Mouse (Mus musculus): ENCODE measurements around the gene Tubb5.

The Tubb5 gene

DNA sequence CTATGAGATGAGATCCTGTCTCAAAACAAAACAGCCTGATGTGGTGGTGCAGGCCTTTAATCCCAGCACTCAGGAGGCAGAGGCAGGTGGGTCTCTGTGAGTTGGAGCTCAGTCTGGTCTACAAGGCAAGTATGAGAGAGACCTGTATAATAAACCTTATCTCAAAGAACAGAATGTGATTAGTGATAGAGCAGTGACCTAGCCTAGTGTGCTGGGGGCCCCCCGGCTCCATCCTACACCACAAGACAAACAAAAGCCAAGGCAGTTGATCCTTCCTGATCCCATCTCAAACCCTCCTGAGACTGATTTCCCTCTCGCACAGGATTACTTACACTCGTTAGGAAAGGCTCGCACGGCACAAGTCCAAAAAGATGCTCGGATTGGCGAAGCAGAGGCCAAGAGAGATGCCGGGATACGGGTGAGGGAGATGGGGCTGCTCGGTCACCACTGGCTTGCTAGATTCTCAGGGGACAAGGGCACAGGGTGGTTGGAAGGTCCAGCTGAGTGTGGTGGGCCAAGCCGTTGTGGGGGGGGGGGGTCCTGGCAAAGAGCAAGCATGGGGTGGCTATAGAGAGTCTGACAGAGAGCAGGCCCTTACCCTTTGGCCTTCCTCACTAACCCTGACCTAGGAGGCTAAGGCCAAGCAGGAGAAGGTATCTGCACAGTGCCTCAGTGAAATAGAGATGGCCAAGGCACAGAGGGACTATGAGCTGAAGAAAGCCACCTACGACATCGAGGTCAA is 12.8 kb downstream of the Tubb5 start:
- no peak for DNase-seq (ENCODE audit: low spot score in 2 of 2)

DNA sequence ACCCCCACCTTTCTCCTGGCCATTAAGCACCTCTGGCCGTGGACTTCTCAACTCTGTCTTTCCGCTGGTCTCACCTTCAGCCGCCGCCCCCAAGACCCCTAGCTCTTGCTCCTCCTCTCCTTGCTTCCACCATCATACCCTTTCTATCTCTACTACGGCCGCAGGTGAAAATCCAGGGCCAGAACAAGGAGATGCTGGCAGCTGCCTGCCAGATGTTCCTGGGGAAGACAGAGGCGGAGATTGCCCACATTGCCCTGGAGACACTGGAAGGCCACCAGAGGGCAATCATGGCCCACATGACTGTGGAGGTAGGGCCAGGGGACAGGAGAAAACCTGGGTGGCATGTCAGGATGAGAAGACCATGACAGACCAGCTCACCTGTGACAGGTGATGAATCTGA is 13.7 kb downstream of the Tubb5 start:
- DNase-seq (ENCODE audit: low spot score in 2 of 2), result no peak

DNA sequence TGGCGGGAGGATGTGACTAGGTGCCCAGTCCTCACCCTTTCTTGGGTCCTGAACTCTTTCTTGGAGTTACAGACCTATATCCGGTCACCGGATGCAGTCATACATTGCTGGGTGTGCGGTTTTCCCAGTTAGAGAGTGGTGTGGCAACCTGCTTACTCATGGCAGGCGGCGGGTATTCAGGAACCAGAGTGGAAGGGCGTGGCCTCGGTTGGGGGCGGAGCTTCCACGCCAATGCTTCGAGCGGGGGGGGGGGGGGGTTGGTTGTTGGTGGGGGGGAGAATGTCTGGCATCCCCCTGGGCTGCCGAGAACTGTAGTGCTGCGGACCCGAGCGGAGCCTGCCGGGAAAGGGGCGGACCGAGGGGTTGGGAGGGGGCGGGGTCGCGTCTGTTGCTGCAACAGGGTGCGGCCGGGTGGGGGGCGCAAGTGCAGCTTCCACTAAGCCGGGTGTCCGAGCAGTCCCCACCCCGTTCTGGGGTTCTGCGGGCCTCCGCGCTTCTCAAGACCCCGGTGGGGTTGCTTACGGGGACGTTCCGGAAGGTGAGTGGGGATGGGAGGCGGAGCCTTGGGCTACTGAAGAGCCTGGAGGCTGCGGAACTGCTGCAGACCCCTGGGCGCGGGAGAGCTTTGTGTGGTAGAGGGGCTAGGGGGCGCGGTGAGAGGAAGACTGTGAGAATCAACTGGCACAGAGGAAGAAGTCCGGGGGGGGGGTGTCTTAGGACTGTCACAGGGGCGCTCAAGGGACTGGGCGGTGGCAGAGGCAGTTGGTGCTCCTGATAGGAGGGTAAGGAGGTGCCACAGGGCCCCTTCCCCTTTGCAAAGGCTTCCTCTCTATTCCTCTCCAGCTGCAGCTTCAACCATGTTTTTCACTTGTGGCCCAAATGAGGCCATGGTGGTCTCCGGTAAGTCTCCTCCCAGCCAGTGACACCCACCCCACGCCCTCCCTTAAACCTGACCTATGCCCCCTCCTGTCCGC is 14.9 kb downstream of the Tubb5 start, which contains the start of gene Flot1:
Flot1 (plus strand) TSS at position 267 of the 974 bp plus-strand sequence.
- DNase-seq (ENCODE audit: low spot score in 2 of 2), result peak; percentile 81 to 89

DNA sequence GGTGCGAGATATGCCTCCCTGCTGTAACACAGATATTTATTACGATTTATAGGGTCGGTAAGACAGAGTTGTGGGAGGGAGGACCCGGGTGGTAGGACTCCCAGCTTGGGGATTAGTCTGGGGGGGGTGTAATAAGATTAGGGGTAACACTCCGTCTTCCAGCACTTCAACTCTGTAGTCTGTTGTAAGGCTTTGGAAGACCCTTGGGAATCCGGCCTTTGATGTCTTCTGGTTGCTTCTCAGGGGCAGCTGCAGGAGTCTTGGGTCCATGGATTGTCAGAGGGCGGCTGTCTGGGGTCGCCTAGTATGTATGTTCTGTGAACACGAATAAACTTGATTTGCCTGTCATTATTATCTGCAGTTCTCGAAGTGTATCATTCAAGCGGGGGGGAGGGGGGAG is 15.5 kb downstream of the Tubb5 start:
- no peak for DNase-seq (ENCODE audit: low spot score in 2 of 2)

DNA sequence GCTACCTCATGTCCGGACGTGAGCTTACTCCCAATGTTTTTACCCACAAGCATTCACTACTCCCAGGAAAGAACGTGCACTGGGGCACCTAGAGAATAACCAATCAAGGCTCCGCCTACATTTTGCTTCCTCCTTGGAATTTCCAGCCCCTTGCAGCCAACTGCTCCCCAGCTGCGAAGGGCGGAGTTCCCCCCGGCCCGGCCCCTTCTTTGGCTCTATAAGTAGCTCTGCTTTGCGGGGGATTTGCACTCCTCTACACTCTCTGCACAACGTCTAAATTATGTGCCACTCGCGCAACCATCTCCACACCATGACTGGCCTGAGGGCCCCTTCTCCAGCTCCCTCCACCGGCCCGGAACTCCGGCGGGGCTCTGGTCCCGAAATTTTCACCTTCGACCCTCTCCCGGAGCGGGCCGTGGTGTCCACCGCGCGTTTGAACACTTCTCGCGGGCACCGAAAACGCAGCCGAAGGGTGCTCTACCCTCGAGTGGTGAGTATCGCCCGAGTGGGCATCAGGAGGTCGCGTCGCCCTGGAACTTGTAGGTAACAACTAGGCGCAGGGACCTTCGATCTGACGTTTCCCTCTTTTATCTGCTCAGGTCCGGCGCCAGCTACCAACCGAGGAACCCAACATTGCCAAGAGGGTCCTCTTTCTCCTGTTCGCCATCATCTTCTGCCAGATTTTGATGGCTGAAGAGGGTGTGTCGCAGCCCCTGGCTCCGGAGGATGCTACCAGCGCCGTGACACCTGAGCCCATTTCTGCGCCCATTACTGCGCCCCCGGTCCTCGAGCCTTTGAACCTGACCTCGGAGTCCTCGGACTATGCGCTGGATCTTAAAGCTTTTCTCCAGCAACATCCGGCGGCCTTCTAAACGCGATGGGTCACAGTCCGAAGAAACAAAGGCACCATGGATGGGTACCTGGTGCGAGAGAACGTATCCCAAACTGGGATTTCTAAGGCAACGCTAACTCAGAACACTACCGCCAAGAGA is 16.4 kb downstream of the Tubb5 start, which contains the start of gene Ier3:
Ier3 (plus strand) TSS at position 246 of the 992 bp plus-strand sequence.
- peak; percentile 89 to 90 for DNase-seq (ENCODE audit: low spot score in 2 of 2)

DNA sequence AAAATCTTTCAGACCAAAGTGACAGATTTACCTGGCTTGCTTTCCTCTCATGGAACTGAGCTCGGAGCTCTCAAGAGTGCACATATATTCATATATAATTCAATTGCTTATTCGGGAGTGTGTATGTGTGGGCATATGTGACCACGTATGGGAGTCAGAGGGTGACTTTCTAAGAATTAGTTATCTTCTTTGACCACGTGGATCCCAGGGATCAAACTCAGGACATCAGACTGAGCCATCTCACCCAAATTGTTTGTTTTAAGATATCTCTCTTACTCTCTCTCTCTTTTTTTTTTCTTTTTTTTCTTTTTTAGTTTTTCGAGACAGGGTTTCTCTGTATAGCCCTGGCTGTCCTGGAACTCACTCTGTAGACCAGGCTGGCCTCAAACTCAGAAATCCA is 18.0 kb downstream of the Tubb5 start:
- DNase-seq (ENCODE audit: low spot score in 2 of 2), result no peak

DNA sequence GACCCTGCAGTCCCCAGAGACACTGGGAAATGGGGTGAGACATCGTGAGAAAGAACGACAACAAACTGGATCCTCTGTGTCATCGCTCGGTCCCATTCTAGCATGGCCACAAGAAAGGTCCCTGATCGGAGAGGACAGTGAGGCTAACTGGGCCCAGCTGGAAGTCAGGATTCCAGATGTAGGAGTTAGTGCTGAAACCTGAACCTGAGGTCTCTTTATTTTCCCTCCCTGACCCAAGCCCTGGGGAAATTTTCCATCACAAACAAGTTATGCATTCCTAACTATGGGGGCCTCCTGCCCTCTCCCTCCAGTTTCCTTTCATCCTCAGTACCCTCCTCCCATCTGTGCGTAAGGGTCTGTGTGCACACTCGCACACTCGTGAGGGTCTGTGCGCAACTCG is 20.9 kb downstream of the Tubb5 start:
- no peak for DNase-seq (ENCODE audit: low spot score in 2 of 2)

DNA sequence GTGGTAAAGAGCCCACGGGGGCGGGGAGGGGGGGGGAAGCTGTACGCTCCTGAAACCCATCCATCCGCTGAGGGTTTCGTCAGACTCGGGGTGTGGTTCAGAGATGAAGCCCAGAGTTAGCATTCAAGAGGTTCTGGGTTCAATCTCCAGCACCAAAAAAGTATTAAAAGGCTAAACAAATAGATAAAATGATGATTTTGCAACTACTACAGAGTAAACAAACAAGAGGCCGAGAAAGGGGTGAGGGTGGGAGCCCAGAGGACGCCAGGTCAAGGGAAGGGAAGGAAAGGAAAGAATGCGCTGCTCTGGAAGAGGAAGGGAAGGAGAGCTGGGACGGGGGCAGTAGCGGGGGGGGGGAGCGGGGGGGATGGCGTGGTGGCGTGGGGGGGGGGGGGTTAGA is 21.4 kb downstream of the Tubb5 start:
- DNase-seq (ENCODE audit: low spot score in 2 of 2), result no peak

DNA sequence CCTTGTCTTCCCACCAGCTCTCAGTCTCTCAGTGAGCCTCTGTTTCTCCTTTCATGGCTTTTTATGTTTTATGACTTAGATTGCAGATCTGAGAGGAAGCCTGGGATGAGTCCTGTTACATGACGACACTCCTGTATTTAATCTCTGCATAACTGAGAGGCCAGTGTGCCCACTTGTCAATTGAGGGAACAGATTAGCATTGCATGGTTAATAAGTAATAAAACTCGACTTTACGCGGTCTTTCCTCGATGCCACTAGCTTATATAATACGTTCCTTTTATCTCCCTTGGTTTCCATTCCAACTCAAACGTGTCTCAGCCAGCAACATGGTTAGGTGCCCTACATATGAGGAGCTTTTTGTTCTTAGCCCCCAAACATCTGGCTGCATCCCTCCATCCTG is 22.3 kb downstream of the Tubb5 start:
- no peak for DNase-seq (ENCODE audit: low spot score in 2 of 2)

DNA sequence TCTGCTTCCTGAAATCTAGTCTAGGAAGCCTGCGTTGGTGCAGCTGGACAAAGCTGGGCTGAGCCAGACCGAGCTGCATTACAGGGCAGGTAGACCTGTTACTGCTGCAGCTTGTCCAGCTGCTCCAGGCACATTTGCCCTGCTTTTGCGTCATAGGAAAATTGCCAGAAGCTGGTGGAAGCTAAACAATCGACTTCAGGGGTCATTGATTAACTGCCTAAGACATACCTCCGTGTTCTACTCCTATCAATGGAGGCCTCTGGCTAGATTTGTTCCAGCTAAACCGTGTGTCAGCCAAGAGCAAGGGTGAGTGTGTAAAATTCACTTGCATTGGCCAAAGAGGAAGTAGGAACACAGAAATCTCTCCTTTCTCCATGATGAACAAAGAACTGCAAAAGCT is 23.4 kb downstream of the Tubb5 start:
- no peak for DNase-seq (ENCODE audit: low spot score in 2 of 2)

DNA sequence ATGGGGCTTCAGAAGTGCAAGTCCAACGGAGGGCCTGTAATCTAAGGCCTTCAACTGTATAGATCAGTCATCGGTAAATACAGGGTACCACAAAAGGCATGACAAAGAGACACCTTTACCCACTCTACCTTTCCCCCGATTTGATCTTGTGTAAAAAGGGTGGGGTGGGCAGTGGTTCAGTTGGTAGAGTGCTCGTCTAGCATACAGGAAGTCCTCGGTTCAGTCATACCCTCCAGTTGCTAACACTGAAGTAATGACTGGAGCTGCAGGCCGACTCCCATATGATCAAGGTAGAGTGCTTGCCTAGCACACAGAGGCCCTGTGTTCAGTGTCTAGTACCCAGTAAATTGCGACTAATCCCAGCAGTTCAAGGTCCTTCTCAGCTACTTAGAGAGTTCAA is 24.5 kb downstream of the Tubb5 start:
- DNase-seq (ENCODE audit: low spot score in 2 of 2), result no peak

DNA sequence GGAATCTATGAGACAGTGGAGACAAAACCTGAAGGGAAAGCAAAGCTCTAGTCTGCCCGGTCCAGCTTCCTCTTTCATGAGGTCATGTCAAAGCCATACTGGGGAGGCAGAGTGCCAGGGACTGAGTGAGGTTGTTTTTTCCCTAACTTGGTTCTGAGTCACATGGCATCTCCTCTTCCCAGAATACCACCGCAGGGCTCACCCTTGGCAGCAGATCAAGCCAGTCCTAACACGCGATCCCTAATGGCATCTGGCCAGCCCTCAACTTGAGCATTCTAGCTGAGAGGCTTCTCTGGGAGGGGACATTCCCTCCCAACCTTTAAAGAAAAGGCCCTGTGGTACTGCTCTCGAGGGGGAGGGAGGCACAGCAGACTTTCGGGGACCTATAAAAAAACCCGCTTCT is 24.9 kb downstream of the Tubb5 start:
- peak; percentile 89 to 94 for DNase-seq (ENCODE audit: low spot score in 2 of 2)

DNA sequence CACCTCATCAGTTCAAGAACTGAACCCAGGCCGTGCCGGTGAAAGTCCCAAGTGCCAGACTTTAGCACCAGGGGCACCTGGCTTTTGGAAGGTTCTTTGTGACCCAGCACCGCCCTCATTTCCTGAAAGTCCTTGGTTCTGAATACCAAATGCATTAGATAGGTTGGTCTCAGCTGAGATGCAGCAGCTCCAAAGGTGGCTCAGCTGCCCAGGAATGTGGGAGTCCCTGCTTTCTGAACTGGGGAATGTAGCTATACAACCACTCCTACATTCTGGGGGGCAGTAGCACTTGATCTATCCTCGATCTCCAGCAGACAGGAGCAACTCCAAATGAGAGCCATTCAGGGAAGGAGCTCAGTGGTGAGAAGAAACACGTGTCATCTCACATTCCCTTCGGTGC is 25.4 kb downstream of the Tubb5 start:
- DNase-seq (ENCODE audit: low spot score in 2 of 2), result no peak

DNA sequence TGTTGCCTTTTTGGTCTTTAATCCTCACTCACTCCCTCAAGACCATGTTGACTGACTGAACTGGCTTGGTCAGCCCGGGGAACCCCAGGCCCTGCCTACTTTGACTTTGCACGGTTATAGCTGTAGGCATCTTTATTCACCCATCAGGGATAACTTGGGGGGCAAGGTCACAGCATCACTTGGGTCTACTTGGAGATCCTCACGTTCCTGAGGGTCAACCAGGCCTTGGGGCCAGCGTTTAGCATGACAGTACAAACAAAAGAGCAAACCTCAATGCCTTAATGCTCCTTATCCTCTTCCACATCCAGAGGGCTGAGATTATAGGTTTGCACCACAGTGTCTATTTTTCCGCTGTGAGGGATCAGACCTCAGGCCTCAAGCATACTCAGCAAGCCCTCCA is 25.8 kb downstream of the Tubb5 start:
- no peak for DNase-seq (ENCODE audit: low spot score in 2 of 2)

DNA sequence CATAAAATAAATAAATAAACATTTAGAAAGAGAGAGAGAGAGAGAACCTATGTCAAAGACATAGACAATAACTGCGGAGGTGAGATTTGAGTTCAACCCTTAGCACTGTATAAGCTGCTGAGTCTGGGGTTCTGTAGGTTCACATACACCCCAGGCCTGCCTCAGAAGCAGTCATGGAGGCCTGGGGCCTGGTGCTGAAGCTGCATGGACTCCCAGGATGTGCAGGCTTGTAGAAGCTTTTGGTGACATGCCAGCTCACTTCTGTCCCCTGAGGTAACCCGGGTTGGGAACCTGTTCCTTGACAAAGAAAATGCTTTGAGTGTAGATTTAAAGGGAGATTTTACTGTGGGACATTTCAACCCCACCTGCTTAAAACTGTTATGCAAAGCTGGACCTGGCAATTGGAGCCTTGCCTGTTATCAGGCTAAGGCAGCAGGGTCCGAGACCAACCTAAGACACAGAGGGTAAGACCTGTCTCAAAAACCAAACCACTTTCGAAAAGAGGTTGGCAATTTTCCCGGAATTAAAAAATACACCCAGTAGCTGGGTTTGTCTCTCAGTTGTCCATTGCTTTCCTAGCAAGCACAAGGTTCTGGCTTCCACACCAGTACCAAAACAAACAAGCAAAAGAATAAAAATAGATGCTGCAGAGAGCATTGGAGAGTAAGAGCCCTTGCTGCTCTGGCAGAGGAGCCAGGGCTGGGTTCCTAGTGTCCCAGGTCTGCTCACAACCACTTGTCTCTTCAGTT is 27.0 kb downstream of the Tubb5 start:
- no peak for DNase-seq (ENCODE audit: low spot score in 2 of 2)

DNA sequence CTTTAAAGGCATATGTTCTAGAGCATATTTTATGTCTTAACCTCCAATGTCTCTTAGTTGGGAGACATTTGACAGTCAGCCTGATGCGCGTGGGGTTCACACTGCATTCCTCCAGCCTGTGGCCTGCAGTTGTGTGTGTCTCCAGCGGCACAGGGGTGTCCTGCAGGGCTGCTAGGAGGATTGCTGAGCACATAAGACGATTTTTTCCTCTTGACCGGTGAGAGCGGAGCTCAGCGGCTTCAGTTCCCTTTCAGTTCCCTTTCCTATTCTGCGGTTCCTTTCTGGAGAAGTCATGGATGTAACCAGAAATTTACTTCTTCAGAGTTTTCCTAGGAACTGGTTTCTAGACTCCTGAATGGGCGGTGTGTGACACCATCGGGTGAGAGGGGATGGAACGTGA is 28.7 kb downstream of the Tubb5 start:
- no peak for DNase-seq (ENCODE audit: low spot score in 2 of 2)

DNA sequence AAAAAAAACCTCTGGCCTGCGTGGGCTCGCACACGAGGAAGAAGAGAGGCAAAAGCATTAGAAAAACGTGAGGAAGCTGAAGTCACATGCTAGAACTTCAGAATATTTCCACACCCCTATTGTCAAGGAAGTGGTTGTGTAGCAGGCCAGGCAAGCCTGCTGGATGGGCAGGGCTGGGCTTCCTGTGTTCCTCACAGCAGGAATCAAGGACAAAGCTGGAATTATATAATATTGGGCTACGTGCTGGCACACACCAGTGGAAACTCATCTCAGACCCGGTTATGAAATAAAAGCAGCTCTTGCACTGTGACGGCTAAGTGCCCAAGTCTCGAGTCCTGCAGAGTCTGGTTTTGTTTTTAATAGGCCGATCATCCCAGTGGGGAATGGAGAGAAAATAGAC is 30.0 kb downstream of the Tubb5 start:
- no peak for DNase-seq (ENCODE audit: low spot score in 2 of 2)

DNA sequence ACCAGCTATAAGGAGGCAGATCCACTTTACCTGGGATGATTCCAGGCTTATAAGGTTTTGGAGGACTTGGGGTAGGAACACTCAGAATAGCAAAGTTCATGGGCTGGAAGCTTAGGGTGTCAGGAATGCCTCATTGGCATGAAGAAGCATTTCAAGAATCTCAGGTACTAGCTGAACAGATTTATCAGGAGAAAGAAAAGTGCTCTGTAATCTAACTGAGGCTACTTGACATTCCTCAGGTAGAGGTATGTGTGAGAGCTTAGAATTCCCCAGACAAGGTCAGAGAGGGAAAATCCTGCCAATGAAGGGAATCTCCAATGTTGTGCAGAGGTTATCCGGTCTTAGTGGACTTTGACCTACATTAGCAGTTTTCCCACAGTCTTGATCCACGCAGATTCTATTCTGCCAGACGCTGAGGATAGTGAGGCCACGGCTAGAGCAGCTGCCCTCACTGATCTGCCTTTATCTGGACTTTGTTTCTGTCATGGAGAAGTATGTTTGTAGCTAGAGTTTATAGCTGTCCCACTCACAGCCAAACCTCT is 34.2 kb downstream of the Tubb5 start:
- no peak for DNase-seq (ENCODE audit: low spot score in 2 of 2)

DNA sequence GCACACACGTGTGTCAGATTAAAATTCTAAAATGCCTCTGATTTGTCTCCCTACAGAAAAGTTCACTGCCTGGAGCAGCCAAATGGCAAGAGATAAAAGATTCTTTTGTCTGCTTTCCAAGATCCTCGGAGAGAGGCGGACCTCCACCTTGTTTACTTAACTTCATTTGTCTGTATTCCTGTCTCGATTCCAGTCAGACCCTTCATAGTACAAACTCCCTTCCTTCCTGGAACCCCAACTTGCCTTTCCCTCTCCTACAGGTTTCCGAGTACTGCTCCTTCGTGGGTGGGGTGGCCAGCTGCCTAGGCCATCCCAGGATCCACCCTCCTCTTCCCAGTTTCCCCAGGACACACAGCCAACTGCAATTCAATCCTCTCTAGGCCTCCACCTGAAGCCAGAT is 35.1 kb downstream of the Tubb5 start:
- DNase-seq (ENCODE audit: low spot score in 2 of 2), result no peak

DNA sequence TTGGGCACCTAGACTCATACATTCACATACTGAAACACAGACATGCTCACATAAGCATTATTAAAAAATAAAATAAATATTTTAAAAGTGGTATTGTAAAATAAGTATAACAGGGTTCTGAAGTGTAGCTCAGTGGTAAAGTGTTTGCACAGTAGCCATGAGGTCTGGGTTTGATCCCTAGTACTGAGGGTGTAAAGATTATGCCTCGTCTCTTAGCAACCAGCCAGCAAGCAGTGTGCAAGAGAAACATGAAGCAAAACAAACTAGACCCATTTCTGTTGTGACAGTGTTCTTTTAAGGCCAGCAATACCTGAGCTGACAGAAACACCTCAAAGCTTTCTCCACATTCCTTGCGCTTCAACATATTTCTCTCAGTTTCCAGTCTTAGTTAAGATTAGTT is 37.2 kb downstream of the Tubb5 start:
- DNase-seq (ENCODE audit: low spot score in 2 of 2), result no peak

DNA sequence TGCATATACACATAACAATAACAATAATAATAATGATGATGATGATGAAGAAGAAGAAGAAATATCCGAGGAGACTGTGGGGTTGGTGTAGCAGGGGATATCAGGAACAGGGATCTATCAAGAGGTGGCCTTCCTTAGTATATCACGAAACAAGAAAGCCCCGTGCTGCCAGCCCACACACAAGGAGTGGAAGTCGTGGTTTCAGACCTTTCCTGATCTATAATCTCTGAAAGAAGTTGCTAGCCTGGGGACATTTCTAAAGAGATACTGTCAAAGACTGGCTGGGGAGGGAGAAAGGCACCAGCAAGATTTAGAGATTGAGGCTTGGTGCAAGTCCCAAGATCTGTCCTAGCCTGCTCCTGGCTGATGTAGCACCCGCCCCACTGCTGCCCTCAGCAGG is 41.3 kb downstream of the Tubb5 start:
- no peak for DNase-seq (ENCODE audit: low spot score in 2 of 2)

All from urinary bladder, postnatal 4 days (tissue).